Mouse (Mus musculus): ENCODE results near the gene Akr1c14. TPM values are rescaled to one million over a fixed set of nuclear protein-coding genes. Genes with fewer than 3 reads are reported as not detected.

The Akr1c14 gene
- 1.6 and 1.9 TPM in 2 replicates for polyA plus RNA-seq (2014; fragmentation: Nextera tagmentation; extraction: Ambion mirVana)

GRCm38 (mm10) chr13:4048719-4049118 is at the start of gene Akr1c14:
TSS of gene Akr1c14 (plus strand) at chr13:4049011.
- Histone ChIP-seq H3K36me3 (ENCODE audit: control insufficient read depth, insufficient read depth, low read length) (no peaks in the 10 kb centered on the region), H3K9ac (ENCODE audit: low read depth, low read length) (no peak within 1 kb of the TSS), H3K4me2 (replicated peaks; ENCODE audit: low read depth, low read length) (no peak within 1 kb of the TSS), H3K4me3 (ENCODE audit: low read length) (no peak within 1 kb of the TSS), H3K27me3 (ENCODE audit: control insufficient read depth, insufficient read depth, low read length) (no peaks in the 10 kb centered on the region), H3K9me3 (ENCODE audit: control insufficient read depth, low read length) (no peaks in the 10 kb centered on the region), H3K27ac (ENCODE audit: low read depth, low read length) (no peak within 1 kb of the TSS), H3K4me1 (ENCODE audit: control insufficient read depth, insufficient read depth, low read length) (no peaks in the 10 kb centered on the region)
- no peak for ATAC-seq (ENCODE audit: low FRiP score, low TSS enrichment)
- 63% methylated on average over 2 of the region's 2 CpGs for WGBS

GRCm38 (mm10) chr13:4001687-4002086 is 47.1 kb upstream of the Akr1c14 start:
- Histone ChIP-seq H3K4me3 (ENCODE audit: low read length) (no peak overlapping the region), H3K4me1 (ENCODE audit: control insufficient read depth, insufficient read depth, low read length) (no peaks in the 10 kb centered on the region), H3K27me3 (ENCODE audit: control insufficient read depth, insufficient read depth, low read length) (no peaks in the 10 kb centered on the region), H3K9me3 (ENCODE audit: control insufficient read depth, low read length) (no peaks in the 10 kb centered on the region), H3K36me3 (ENCODE audit: control insufficient read depth, insufficient read depth, low read length) (no peaks in the 10 kb centered on the region), H3K4me2 (replicated peaks; ENCODE audit: low read depth, low read length) (no peak overlapping the region), H3K27ac (ENCODE audit: low read depth, low read length) (no peak overlapping the region), H3K9ac (ENCODE audit: low read depth, low read length) (no peak overlapping the region)
- peak; percentile 66; the same call in 1 of the 2 replicates for ATAC-seq (ENCODE audit: low FRiP score, low TSS enrichment)
- 15% methylated on average over 3 of the region's 3 CpGs for WGBS

- no peak overlapping the region for H3K9ac ChIP-seq (ENCODE audit: low read depth, low read length)
- no peak overlapping the region for H3K27ac ChIP-seq (ENCODE audit: low read depth, low read length)
- no peaks in the 10 kb centered on the region for H3K9me3 ChIP-seq (ENCODE audit: control insufficient read depth, low read length)
- H3K4me1 ChIP-seq (ENCODE audit: control insufficient read depth, insufficient read depth, low read length) = no peaks in the 10 kb centered on the region
- no peak for ATAC-seq (ENCODE audit: low FRiP score, low TSS enrichment)
- H3K27me3 ChIP-seq (ENCODE audit: control insufficient read depth, insufficient read depth, low read length) = no peaks in the 10 kb centered on the region
- no peak overlapping the region for H3K4me2 ChIP-seq (replicated peaks; ENCODE audit: low read depth, low read length)
- no peak overlapping the region for H3K4me3 ChIP-seq (ENCODE audit: low read length)
- WGBS = 85% methylated on average over 4 of the region's 4 CpGs
- no peaks in the 10 kb centered on the region for H3K36me3 ChIP-seq (ENCODE audit: control insufficient read depth, insufficient read depth, low read length)
Measured at GRCm38 (mm10) chr13:4010784-4011183, 38.0 kb upstream of the Akr1c14 start.

- Histone ChIP-seq H3K4me3 (ENCODE audit: low read length) (no peak overlapping the region), H3K27ac (ENCODE audit: low read depth, low read length) (no peak overlapping the region), H3K4me1 (ENCODE audit: control insufficient read depth, insufficient read depth, low read length) (no peaks in the 10 kb centered on the region), H3K4me2 (replicated peaks; ENCODE audit: low read depth, low read length) (no peak overlapping the region), H3K27me3 (ENCODE audit: control insufficient read depth, insufficient read depth, low read length) (no peaks in the 10 kb centered on the region), H3K9ac (ENCODE audit: low read depth, low read length) (no peak overlapping the region), H3K9me3 (ENCODE audit: control insufficient read depth, low read length) (no peaks in the 10 kb centered on the region), H3K36me3 (ENCODE audit: control insufficient read depth, insufficient read depth, low read length) (no peaks in the 10 kb centered on the region)
- ATAC-seq (ENCODE audit: low FRiP score, low TSS enrichment) = no peak
Measured at GRCm38 (mm10) chr13:4013811-4014210, 35.0 kb upstream of the Akr1c14 start.

GRCm38 (mm10) chr13:4029897-4030296 is 18.9 kb upstream of the Akr1c14 start:
- no peak overlapping the region for H3K4me2 ChIP-seq (replicated peaks; ENCODE audit: low read depth, low read length)
- H3K9ac ChIP-seq (ENCODE audit: low read depth, low read length) = no peak overlapping the region
- no peaks in the 10 kb centered on the region for H3K9me3 ChIP-seq (ENCODE audit: control insufficient read depth, low read length)
- no peaks in the 10 kb centered on the region for H3K36me3 ChIP-seq (ENCODE audit: control insufficient read depth, insufficient read depth, low read length)
- 70% methylated on average over 2 of the region's 2 CpGs for WGBS
- no peaks in the 10 kb centered on the region for H3K27me3 ChIP-seq (ENCODE audit: control insufficient read depth, insufficient read depth, low read length)
- ATAC-seq (ENCODE audit: low FRiP score, low TSS enrichment) = no peak
- no peak overlapping the region for H3K27ac ChIP-seq (ENCODE audit: low read depth, low read length)
- H3K4me3 ChIP-seq (ENCODE audit: low read length) = no peak overlapping the region
- no peaks in the 10 kb centered on the region for H3K4me1 ChIP-seq (ENCODE audit: control insufficient read depth, insufficient read depth, low read length)

GRCm38 (mm10) chr13:4032512-4032911 is 16.3 kb upstream of the Akr1c14 start:
- ATAC-seq (ENCODE audit: low FRiP score, low TSS enrichment) = no peak
- H3K4me1 ChIP-seq (ENCODE audit: control insufficient read depth, insufficient read depth, low read length) = no peaks in the 10 kb centered on the region
- no peaks in the 10 kb centered on the region for H3K36me3 ChIP-seq (ENCODE audit: control insufficient read depth, insufficient read depth, low read length)
- H3K9ac ChIP-seq (ENCODE audit: low read depth, low read length) = no peak overlapping the region
- no peak overlapping the region for H3K4me3 ChIP-seq (ENCODE audit: low read length)
- H3K27ac ChIP-seq (ENCODE audit: low read depth, low read length) = no peak overlapping the region
- no peak overlapping the region for H3K4me2 ChIP-seq (replicated peaks; ENCODE audit: low read depth, low read length)
- 80% methylated on average over 3 of the region's 3 CpGs for WGBS
- H3K27me3 ChIP-seq (ENCODE audit: control insufficient read depth, insufficient read depth, low read length) = no peaks in the 10 kb centered on the region
- no peaks in the 10 kb centered on the region for H3K9me3 ChIP-seq (ENCODE audit: control insufficient read depth, low read length)

- Histone ChIP-seq H3K4me1 (ENCODE audit: control insufficient read depth, insufficient read depth, low read length) (no peaks in the 10 kb centered on the region), H3K9ac (ENCODE audit: low read depth, low read length) (no peak overlapping the region), H3K27me3 (ENCODE audit: control insufficient read depth, insufficient read depth, low read length) (no peaks in the 10 kb centered on the region), H3K4me3 (ENCODE audit: low read length) (no peak overlapping the region), H3K36me3 (ENCODE audit: control insufficient read depth, insufficient read depth, low read length) (no peaks in the 10 kb centered on the region), H3K9me3 (ENCODE audit: control insufficient read depth, low read length) (no peaks in the 10 kb centered on the region), H3K4me2 (replicated peaks; ENCODE audit: low read depth, low read length) (no peak overlapping the region), H3K27ac (ENCODE audit: low read depth, low read length) (no peak overlapping the region)
- WGBS = 85% methylated on average over 3 of the region's 3 CpGs
- no peak for ATAC-seq (ENCODE audit: low FRiP score, low TSS enrichment)
Measured at GRCm38 (mm10) chr13:4035052-4035451, 13.8 kb upstream of the Akr1c14 start.

GRCm38 (mm10) chr13:4046113-4046512 is 2.7 kb upstream of the Akr1c14 start:
- H3K4me1 ChIP-seq (ENCODE audit: control insufficient read depth, insufficient read depth, low read length) = no peaks in the 10 kb centered on the region
- no peak overlapping the region for H3K4me3 ChIP-seq (ENCODE audit: low read length)
- ATAC-seq (ENCODE audit: low FRiP score, low TSS enrichment) = no peak
- 78% methylated on average over 3 of the region's 3 CpGs for WGBS
- H3K27ac ChIP-seq (ENCODE audit: low read depth, low read length) = no peak overlapping the region
- H3K27me3 ChIP-seq (ENCODE audit: control insufficient read depth, insufficient read depth, low read length) = no peaks in the 10 kb centered on the region
- H3K4me2 ChIP-seq (replicated peaks; ENCODE audit: low read depth, low read length) = no peak overlapping the region
- no peaks in the 10 kb centered on the region for H3K9me3 ChIP-seq (ENCODE audit: control insufficient read depth, low read length)
- H3K36me3 ChIP-seq (ENCODE audit: control insufficient read depth, insufficient read depth, low read length) = no peaks in the 10 kb centered on the region
- no peak overlapping the region for H3K9ac ChIP-seq (ENCODE audit: low read depth, low read length)

GRCm38 (mm10) chr13:4046841-4047240 is 2.0 kb upstream of the Akr1c14 start:
- Histone ChIP-seq H3K9ac (ENCODE audit: low read depth, low read length) (no peak overlapping the region), H3K9me3 (ENCODE audit: control insufficient read depth, low read length) (no peaks in the 10 kb centered on the region), H3K27ac (ENCODE audit: low read depth, low read length) (no peak overlapping the region), H3K36me3 (ENCODE audit: control insufficient read depth, insufficient read depth, low read length) (no peaks in the 10 kb centered on the region), H3K4me2 (replicated peaks; ENCODE audit: low read depth, low read length) (no peak overlapping the region), H3K4me3 (ENCODE audit: low read length) (no peak overlapping the region), H3K4me1 (ENCODE audit: control insufficient read depth, insufficient read depth, low read length) (no peaks in the 10 kb centered on the region), H3K27me3 (ENCODE audit: control insufficient read depth, insufficient read depth, low read length) (no peaks in the 10 kb centered on the region)
- 70% methylated on average over 2 of the region's 2 CpGs for WGBS
- ATAC-seq (ENCODE audit: low FRiP score, low TSS enrichment) = no peak

- no peak for ATAC-seq (ENCODE audit: low FRiP score, low TSS enrichment)
- H3K27ac ChIP-seq (ENCODE audit: low read depth, low read length) = no peak overlapping the region
- no peak overlapping the region for H3K9ac ChIP-seq (ENCODE audit: low read depth, low read length)
- no peaks in the 10 kb centered on the region for H3K9me3 ChIP-seq (ENCODE audit: control insufficient read depth, low read length)
- no peak overlapping the region for H3K4me2 ChIP-seq (replicated peaks; ENCODE audit: low read depth, low read length)
- 97% methylated on average over 1 of the region's 1 CpGs for WGBS
- H3K4me3 ChIP-seq (ENCODE audit: low read length) = no peak overlapping the region
- H3K36me3 ChIP-seq (ENCODE audit: control insufficient read depth, insufficient read depth, low read length) = no peaks in the 10 kb centered on the region
- no peaks in the 10 kb centered on the region for H3K4me1 ChIP-seq (ENCODE audit: control insufficient read depth, insufficient read depth, low read length)
- H3K27me3 ChIP-seq (ENCODE audit: control insufficient read depth, insufficient read depth, low read length) = no peaks in the 10 kb centered on the region
Measured at GRCm38 (mm10) chr13:4048226-4048625, 585 bp upstream of the Akr1c14 start.

All from kidney, embryonic 14.5 days (tissue).